Comparison of ENCODE assay signal across 24 mouse cellular contexts in the genomic region with DNA sequence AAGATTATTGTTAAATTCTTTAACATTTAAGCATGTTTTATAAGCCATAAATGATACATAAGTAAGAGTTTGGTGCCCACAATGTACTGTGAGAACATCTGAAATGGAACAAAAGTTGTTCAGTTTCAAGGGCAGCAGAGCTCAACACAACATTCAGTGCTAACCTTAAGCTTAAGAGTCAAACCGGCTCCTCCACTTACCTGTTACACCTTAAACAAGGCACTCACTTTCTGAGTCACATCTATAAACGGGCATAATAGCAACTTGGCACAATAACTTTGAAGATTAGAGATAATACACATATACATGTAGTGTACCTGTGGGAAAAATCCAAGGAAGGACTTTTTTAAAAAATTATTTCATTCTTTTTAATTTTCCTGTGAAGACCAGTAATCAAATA. TPM values are rescaled to one million over a fixed set of nuclear protein-coding genes. Genes with fewer than 3 reads are reported as not detected.
DNase-seq lines count a peak whose midpoint lies in the region; ATAC-seq lines count a peak whose summit lies in the region.
"Had no signal": no experiment of that assay in that cellular context is flagged by ENCODE, and none has a peak within 500 bp of the region (broad histone marks: within the 10 kb centered on the region; RNA-seq: fewer than 3 reads in every experiment).

No protein-coding gene starts in this region.

- peak; percentile 23; the same call in 1 of the 2 replicates for ATAC-seq in lung, embryonic 16.5 days (ENCODE audit: low read depth)
- ATAC-seq in liver, embryonic 12.5 days = no peak
- ATAC-seq in stomach, embryonic 16.5 days (ENCODE audit: insufficient read depth, low FRiP score) = peak; percentile 59; the same call in 1 of the 2 replicates
- ATAC-seq: forebrain, postnatal 0 days; hindbrain, postnatal 0 days; midbrain, embryonic 15.5 days had no signal

- no peak for DNase-seq in lung, postnatal 4 days
- DNase-seq in fat pad, adult 2 months (ENCODE audit: extremely low read depth, low read depth, low spot score) = peak; percentile 55
- DNase-seq in right cerebral cortex, postnatal 4 days = no peak
- DNase-seq in T-cell, adult 2 months (ENCODE audit: low spot score) = no peak
- DNase-seq: adrenal gland, postnatal 25 days; cerebellum, adult 8-10 months; forebrain, postnatal 0 days; gastrocnemius, postnatal 25 days; heart, adult 18-20 months; heart, postnatal 10 days; kidney, adult 18-20 months; lung, embryonic 14.5 days; retina, postnatal 1 day; right cerebral cortex, postnatal 25 days; thymus, postnatal 25 days had no signal

- H3K9ac ChIP-seq in lung, embryonic 16.5 days (ENCODE audit: low read length) = no peak overlapping the region
- H3K9ac ChIP-seq in liver, embryonic 12.5 days = peak overlapping the region; percentile 39; the same call in 1 of the 2 replicates
- no peak overlapping the region for H3K9ac ChIP-seq in stomach, embryonic 16.5 days (ENCODE audit: low read length)
- H3K9ac ChIP-seq: forebrain, postnatal 0 days; heart, embryonic 12.5 days; lung, embryonic 14.5 days; midbrain, embryonic 15.5 days; neural tube, embryonic 12.5 days had no signal

- H3K27me3 ChIP-seq in lung, embryonic 16.5 days (ENCODE audit: control insufficient read depth, insufficient read depth, low read depth, low read length) = no peaks in the 10 kb centered on the region
- H3K27me3 ChIP-seq in liver, embryonic 12.5 days (replicated peaks) = no peaks in the 10 kb centered on the region
- H3K27me3 ChIP-seq in stomach, embryonic 16.5 days (ENCODE audit: control insufficient read depth, insufficient read depth, low read length) = no peaks in the 10 kb centered on the region
- H3K27me3 ChIP-seq: heart, embryonic 12.5 days; megakaryocyte, embryonic 14.5 days; midbrain, embryonic 15.5 days; neural tube, embryonic 12.5 days had no signal

- 55% methylated on average over 2 of the region's 2 CpGs for whole genome bisulfite sequencing in lung, embryonic 16.5 days
- WGBS in liver, embryonic 12.5 days (ENCODE audit: insufficient replicate concordance) = 66% methylated on average over 2 of the region's 2 CpGs
- WGBS in stomach, embryonic 16.5 days = 60% methylated on average over 2 of the region's 2 CpGs

- no peak overlapping the region for H3K4me2 ChIP-seq in lung, embryonic 16.5 days (ENCODE audit: low read depth, low read length)
- peak overlapping the region; percentile 45 for H3K4me2 ChIP-seq in liver, embryonic 12.5 days
- no peak overlapping the region for H3K4me2 ChIP-seq in stomach, embryonic 16.5 days (ENCODE audit: low read depth, low read length)
- H3K4me2 ChIP-seq: heart, embryonic 12.5 days; lung, embryonic 14.5 days; midbrain, embryonic 15.5 days; neural tube, embryonic 12.5 days had no signal

- no peak overlapping the region for H3K4me3 ChIP-seq in lung, embryonic 16.5 days (ENCODE audit: low read length)
- H3K4me3 ChIP-seq in liver, embryonic 12.5 days = no peak overlapping the region
- H3K4me3 ChIP-seq in stomach, embryonic 16.5 days (replicated peaks; ENCODE audit: low read length) = no peak overlapping the region
- H3K4me3 ChIP-seq: forebrain, embryonic 10.5 days; heart, embryonic 12.5 days; megakaryocyte, embryonic 14.5 days; midbrain, embryonic 15.5 days; neural tube, embryonic 12.5 days had no signal

- peaks cover 2% of the 10 kb centered on the region; the same call in 1 of the 2 replicates for H3K36me3 ChIP-seq in lung, embryonic 16.5 days (ENCODE audit: control insufficient read depth, insufficient read depth, low read length)
- H3K36me3 ChIP-seq in liver, embryonic 12.5 days = peaks cover 32% of the 10 kb centered on the region
- no peaks in the 10 kb centered on the region; the same call in 1 of the 2 replicates for H3K36me3 ChIP-seq in stomach, embryonic 16.5 days (ENCODE audit: control insufficient read depth, insufficient read depth, low read length)
- H3K36me3 ChIP-seq: midbrain, embryonic 15.5 days; neural tube, embryonic 12.5 days had no signal

- peaks cover 2% of the 10 kb centered on the region; the same call in 1 of the 2 replicates for H3K4me1 ChIP-seq in lung, embryonic 16.5 days (replicated peaks; ENCODE audit: control insufficient read depth, insufficient read depth, low read length)
- H3K4me1 ChIP-seq in liver, embryonic 12.5 days = peaks cover 88% of the 10 kb centered on the region
- peaks cover 6% of the 10 kb centered on the region for H3K4me1 ChIP-seq in stomach, embryonic 16.5 days (ENCODE audit: control insufficient read depth, insufficient read depth, low read length)

- no peak overlapping the region for H3K27ac ChIP-seq in lung, embryonic 16.5 days (ENCODE audit: low read length)
- H3K27ac ChIP-seq in liver, embryonic 12.5 days = peak overlapping the region; percentile 59; the same call in 1 of the 2 replicates
- H3K27ac ChIP-seq in stomach, embryonic 16.5 days (ENCODE audit: low read length) = peak overlapping the region; percentile 84
- H3K27ac ChIP-seq: forebrain, embryonic 10.5 days; hindbrain, postnatal 0 days; midbrain, embryonic 15.5 days; neural tube, embryonic 12.5 days had no signal

- no peaks in the 10 kb centered on the region for H3K9me3 ChIP-seq in lung, embryonic 16.5 days (ENCODE audit: control insufficient read depth, low read length)
- H3K9me3 ChIP-seq in liver, embryonic 12.5 days (replicated peaks) = no peaks in the 10 kb centered on the region
- H3K9me3 ChIP-seq in stomach, embryonic 16.5 days (replicated peaks; ENCODE audit: control insufficient read depth, low read length) = no peaks in the 10 kb centered on the region
- H3K9me3 ChIP-seq: heart, embryonic 12.5 days; megakaryocyte, embryonic 14.5 days; midbrain, embryonic 15.5 days; neural tube, embryonic 12.5 days had no signal

RNA-seq across cellular contexts. Expression of a gene that starts 9.6 kb away (rescaled TPM):
- 80.9 and 85.1 TPM in 2 replicates for polyA plus RNA-seq in lung, embryonic 16.5 days (2015; fragmentation: Nextera tagmentation; extraction: Ambion mirVana)
- 97.7 and 98.5 TPM in 2 replicates for polyA plus RNA-seq in liver, embryonic 12.5 days (2016; fragmentation: Nextera tagmentation; extraction: Ambion mirVana)
- polyA plus RNA-seq in stomach, embryonic 16.5 days (2015; fragmentation: Nextera tagmentation; extraction: Ambion mirVana) = 82.7 and 87.5 TPM in 2 replicates

RNA-seq across cellular contexts. Expression of a gene that starts 38.0 kb away (rescaled TPM):
- polyA plus RNA-seq in lung, embryonic 16.5 days (2015; fragmentation: Nextera tagmentation; extraction: Ambion mirVana) = 212 and 222 TPM in 2 replicates
- polyA plus RNA-seq in liver, embryonic 12.5 days (2016; fragmentation: Nextera tagmentation; extraction: Ambion mirVana) = 204 and 209 TPM in 2 replicates
- polyA plus RNA-seq in stomach, embryonic 16.5 days (2015; fragmentation: Nextera tagmentation; extraction: Ambion mirVana) = 207 and 212 TPM in 2 replicates

RNA-seq across cellular contexts. Expression of a gene that starts 53.1 kb away (rescaled TPM):
- polyA plus RNA-seq in lung, embryonic 16.5 days (2015; fragmentation: Nextera tagmentation; extraction: Ambion mirVana) = 10.8 and 11.0 TPM in 2 replicates
- 10.6 and 10.7 TPM in 2 replicates for polyA plus RNA-seq in liver, embryonic 12.5 days (2016; fragmentation: Nextera tagmentation; extraction: Ambion mirVana)
- polyA plus RNA-seq in stomach, embryonic 16.5 days (2015; fragmentation: Nextera tagmentation; extraction: Ambion mirVana) = 11.3 and 11.7 TPM in 2 replicates
